Mouse (Mus musculus): ENCODE results near the gene Gm20747. TPM values are rescaled to one million over a fixed set of nuclear protein-coding genes. Genes with fewer than 3 reads are reported as not detected.
"Not testable (repeated sequence)": the region's sequence is repeated elsewhere in the genome, so short reads cannot be mapped to it uniquely, and the experiment has no call there.

The Gm20747 gene
- total RNA-seq (2017): not detected in 3 replicates

- not testable (repeated sequence) for ATAC-seq (replicated peaks; ENCODE audit: insufficient number of reproducible peaks, low FRiP score, low TSS enrichment, poor library complexity, severe bottlenecking)
These were observed at the start of gene Gm20747 for GRCm38 (mm10) chrY:53418191-53418590. Gene Gm20747 (minus strand): TSS chrY:53418291.
